Mouse (Mus musculus): Measurements from ENCODE around the gene Tmem234.

The Tmem234 gene

DNA sequence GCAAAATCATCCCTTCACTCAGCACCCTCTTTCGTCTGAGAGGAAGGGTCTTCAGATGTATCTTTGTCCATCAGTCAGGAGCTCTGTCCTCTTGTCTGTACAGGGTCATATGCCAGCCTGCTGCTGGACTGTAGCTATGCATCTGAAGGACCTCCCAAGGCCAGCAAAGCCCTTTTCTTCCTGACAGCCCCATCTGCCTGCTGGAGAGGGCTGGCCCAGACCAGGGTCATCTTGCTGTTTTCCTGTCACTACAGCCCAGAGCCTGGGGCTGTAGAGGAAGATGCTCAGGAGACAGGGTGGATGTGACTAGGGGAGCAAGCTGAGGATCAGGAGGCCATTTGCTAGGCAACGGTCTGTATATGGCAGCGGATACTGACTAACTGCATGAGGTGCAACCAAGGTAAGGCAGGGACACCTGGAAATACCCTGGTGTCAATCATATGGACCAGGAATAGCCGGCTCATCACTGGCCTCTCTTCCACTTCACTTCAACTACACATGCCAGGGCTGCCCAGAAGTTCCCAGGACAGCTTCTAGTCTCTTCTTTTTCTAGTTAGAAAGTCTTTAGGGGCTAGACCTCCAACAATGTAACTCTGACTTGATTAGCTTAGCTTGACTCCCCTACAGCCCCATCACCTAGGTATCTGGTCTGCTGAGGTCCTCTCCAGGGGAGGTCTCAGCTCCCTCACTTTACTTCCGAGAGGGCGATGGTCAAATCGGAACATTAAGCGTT is 22.5 kb downstream of the Tmem234 start:
- no peak for DNase-seq

GRCm38 (mm10) chr4:129623681-129624091 is 23.2 kb downstream of the Tmem234 start, which contains the start of gene Ccdc28b:
Ccdc28b (minus strand) TSS chr4:129623947.
- DNase-seq: peak; percentile 53 to 58

GRCm38 (mm10) chr4:129624281-129625028 is 24.0 kb downstream of the Tmem234 start:
- peak; percentile 89 to 92 for DNase-seq

DNA sequence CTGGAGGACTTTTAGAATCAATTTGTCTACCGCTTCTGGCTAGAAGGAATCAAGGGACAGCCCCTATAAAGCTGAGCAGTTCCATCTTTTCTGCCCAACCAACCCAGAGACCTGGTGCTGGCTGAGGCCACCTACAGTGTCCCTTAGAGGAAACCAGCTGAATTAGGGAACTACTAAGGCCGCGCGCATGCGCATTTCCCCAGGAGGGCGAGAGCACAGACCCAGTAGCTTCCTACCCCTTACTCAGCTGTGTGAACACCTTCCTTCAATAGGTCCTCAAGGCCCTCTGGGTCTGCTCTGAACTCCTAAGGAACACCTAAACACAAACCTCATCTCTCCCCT is 24.5 kb downstream of the Tmem234 start:
- peak; percentile 56 to 57 for DNase-seq

DNA sequence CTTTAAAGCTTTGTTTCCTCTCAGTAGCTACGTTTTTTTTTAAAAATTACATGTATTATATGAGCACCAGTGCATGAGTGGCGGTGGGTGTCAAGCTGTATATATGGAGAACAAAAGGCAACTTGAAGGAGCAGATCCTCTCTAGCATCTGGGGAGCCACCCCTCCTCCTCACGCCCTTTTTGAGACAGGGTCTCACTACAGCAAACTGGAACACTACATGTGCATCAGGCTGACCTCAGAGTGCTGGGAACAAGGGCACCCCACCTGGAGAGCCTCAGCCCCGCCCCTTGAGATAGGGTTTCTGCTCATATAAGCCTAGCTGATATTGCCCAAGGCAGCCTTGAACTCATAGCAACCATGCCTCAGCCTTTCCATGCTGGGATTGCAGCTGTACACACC is 25.0 kb downstream of the Tmem234 start:
- DNase-seq: no peak

DNA sequence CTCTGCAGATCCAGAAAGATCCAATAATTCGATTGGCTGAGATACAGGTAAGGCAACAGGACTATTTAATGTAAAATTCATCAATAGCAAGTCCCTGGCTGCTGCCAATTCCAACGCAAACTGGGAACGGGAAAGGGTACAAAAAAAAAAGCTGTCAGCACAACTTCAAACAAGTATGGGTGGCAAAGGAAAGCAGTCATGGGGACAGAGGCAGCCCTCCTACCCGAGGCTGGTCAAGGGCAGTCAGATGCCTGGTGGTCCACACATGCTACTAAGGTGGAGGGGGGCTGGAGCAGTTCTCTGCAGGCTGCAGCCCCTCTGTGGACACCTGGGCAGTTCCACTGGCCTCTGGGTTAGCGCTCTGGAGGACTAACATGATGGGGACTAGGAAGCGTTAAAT is 25.6 kb downstream of the Tmem234 start:
- DNase-seq: no peak

DNA sequence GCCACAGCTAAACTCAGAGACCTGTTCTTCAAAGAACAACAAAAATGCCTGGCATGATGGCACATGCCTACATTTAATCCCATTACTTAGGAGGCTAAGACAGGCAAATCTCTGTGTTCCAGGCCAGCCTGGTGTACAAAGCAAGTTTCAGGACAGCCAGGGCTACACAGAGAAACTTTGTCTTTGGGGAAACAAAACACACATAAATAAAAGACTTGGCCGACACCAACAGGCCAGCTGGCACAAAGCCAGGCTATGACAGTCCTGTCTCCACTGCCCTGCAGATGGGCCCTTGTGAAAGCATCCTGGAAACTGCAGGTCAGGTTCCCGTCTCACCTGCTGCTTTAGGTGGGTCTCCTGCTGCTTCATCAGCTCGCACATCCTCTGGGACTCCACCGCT is 30.5 kb downstream of the Tmem234 start:
- DNase-seq: peak in 1 of 2 experiments; percentile 48

DNA sequence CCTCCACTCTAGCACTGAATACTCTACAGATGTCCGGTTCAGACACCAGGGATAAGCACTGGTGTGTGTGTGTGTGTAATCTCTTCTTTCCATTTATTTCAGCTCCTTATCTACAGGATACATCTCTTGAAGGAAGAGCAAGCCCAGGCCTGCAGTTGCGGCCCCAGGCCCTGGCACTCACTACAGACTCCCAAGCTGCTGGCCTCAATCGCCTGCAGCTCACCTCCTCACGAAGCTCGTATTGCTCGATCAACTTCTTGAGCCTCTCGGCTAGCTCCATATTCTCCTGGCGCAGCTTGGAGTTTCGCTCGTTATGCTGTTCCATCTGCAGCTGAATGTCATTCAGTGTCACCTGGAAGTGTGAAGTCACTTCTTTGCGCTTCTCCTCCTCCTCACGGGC is 31.4 kb downstream of the Tmem234 start:
- no peak for DNase-seq

DNA sequence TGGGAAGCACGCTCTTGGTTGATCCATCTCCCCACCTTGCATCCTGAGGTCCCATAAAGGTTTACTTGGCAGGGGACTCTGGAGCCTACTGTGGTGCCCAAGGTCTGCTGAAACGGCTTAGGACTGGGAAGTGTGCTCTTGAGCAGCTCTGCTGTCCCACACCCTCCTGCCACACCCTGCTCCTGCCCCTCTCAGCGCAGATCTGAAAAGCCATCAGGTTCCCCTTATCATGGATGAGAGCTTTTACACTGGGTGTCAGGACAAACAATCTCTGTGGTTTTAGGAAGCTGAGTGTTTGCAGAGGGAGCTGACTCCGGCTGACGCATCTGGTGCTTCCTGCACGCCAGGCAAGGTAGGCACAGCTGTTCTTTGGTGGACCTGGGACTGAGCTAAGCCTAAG is 33.4 kb downstream of the Tmem234 start:
- DNase-seq: no peak

- DNase-seq: no peak
Observed at GRCm38 (mm10) chr4:129639221-129639620, 38.8 kb downstream of the Tmem234 start.

- peak; percentile 51 to 56 for DNase-seq
Observed at GRCm38 (mm10) chr4:129640101-129640637, 39.7 kb downstream of the Tmem234 start.

- peak; percentile 97 to 98 for DNase-seq
Observed at GRCm38 (mm10) chr4:129640638-129641467, 40.4 kb downstream of the Tmem234 start, which contains the start of gene Txlna. Txlna (minus strand) TSS chr4:129641065.

DNA sequence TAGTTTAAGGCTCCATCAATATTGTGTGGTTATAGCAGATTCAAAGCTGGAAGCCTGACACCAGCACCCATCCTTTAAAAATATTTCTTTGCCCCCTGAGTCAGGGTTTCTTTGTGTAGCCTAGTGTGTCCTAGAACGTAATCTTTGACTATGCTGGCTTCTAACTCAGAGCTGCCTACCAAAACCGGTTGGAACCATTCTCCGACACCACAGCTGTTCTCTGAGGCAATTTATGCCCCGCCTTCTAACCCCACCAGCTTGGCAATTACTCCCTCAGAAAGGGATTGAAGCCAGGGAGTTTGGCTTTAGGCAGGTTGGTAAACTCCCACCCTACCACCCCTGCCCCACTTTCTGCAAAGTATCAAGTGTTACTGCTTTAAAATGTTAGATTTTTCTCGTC is 41.3 kb downstream of the Tmem234 start:
- peak in 1 of 2 experiments; percentile 33 for DNase-seq

- no peak for DNase-seq
Observed at GRCm38 (mm10) chr4:129645204-129645603, 44.7 kb downstream of the Tmem234 start.

DNA sequence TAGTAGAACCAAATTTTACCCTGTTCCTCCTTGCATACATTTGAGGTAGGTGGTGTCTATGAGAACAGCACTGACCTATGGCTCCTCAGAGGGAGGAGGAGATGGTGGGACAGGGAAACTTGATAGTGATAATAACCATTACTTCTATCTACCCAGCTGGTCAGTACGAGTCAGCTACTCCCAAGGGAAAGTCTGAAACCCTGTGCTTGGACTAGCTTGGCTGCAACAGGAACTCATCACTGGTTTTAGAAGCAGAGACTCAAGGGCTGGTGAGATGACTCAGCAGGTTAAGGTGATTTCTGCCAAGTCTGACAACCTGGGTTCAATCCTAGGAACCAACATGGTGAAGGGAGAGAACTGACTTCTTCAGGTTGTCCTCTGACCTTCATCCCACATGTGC is 48.2 kb downstream of the Tmem234 start:
- DNase-seq: no peak

DNA sequence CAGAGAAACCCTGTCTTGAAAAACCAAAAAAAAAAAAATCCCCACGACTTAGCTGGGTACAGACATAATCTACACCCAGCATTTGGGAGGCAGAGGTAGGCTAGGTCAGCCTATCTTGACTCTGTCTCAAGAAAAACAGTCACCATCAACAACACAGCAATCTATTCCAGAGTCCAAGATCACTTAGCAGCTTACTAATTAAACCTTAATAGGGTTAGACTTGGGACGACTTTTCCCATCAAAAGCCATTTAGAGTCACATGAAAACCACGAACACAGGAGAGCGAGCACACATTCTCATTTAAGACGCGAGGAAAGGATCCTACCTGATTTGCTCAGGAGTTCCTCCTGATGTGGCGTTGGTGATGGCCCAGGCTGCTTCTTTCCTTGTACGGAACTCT is 49.9 kb downstream of the Tmem234 start:
- no peak for DNase-seq

- DNase-seq: no peak
Observed at GRCm38 (mm10) chr4:129654770-129655169, 54.3 kb downstream of the Tmem234 start.

GRCm38 (mm10) chr4:129661584-129661983 is 61.1 kb downstream of the Tmem234 start:
- DNase-seq: no peak

DNA sequence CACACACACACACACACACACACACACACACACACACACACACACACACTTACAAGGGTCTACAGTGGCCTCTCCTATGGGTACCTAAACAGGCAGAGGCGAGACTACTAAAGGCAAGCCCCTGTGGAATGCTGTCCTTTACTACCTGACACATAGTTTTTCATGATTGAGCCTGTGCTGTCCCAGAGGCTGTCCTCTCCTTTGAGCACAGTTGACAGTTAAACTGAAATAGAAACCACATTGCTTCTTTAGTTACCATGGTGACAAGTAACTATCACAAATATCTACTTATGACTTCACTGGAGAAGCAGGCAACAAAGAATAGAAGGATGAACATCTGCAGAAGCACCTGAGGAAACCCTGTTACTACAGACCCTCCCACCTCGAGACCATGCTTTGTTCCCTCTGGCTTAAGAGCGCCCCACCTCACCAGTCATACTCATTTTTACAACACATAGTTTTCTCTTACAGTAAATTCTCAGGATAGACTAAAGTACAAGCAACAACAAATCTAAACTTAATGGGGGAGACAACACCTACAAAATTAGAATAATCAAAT is 61.9 kb downstream of the Tmem234 start:
- DNase-seq: no peak

DNA sequence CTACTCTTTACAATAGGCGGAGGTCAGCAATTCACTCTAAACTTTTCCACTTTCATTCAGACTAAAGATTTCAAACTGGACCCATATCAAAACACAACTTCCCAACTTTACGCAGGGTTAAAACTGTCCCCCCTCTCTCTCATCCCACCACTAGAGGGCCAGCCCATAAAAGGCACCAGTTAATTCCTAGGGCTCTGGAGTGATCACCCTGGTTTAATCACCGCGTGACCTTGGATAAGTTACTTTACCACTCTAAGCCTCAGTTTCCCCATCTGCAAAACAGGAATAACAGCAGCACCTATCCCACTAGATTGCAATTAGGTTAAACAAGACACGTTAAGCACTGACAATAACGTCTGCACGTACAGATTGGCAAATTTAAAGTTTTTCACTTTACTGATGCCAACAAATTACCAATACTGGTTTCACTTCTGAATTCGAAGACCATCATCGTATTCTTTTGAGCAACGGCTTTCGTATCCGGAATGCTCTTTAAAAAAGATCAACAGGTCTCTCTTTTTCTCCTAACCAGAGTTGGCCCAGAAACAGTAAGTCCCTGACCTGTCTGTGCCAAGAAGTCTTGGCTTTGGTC is 71.1 kb downstream of the Tmem234 start:
- DNase-seq: peak; percentile 25 to 58

DNA sequence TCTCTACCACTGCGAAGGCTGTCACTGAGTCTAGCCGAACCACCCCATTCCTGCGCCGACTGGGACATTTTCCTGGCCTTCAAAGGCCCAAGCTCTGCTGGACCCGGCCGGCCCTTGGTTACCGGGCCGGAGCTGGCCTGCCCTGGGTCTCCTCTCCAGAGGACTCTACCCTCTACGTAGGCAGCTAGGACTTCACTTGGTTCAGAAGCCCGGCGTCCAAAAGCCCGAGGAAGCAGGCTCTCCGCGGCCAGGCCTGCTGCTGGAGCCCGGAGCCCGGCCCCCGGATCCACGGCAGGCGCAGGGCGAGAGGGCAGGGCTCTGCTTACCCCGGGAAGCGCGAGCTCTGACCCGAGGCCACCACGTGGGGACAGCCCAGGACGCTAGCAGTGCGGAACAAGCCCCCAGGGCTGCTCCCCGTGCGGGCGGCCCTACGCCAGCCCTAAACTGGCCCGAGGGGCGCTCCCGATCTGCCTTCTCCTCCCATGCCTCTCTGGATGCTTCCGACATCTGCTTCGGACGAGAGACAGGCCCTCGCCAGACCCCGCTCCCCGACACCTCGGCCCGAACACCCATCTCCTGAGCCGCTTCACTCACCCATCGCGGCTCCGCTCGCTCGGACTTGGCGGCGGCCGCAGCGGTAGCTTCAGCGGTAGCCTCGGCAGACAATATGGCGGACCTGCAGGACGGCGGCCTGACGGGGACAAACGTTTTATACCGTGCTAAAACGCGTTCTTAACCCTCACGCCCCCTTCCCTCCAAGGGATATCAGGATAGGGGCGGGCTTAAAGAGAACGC is 71.8 kb downstream of the Tmem234 start, which contains the start of gene Kpna6:
Gene Kpna6, minus strand, starts transcription at position 685 of the 795 bp plus-strand sequence.
- peak; percentile 90 to 91 for DNase-seq
